Mouse (Mus musculus) heart, postnatal 0 days (tissue): Measurements from ENCODE around the gene Zfp280d. TPM values are rescaled to one million over a fixed set of nuclear protein-coding genes. Genes with fewer than 3 reads are reported as not detected.

Experiments used
- ATAC-seq: fragments of 200-750 bp; cut with Nextera tagmentation; 2 replicates; pipeline ENCODE4 v1.8.0; 2017; ENCODE audit warnings: low read depth, moderate number of reproducible peaks, moderate library complexity; ENCODE audit not compliant: insufficient read depth
- DNase-seq: peaks from one replicate; pipeline ENCODE4 v3.0.0-alpha.2; 2016; ENCODE audit warnings: low spot score
- H3K27ac ChIP-seq: fragments of 300-500 bp; sonication (generic); 2 replicates; pipeline ENCODE4 v1.5.1; 2014; ENCODE audit warnings: low read depth, mild to moderate bottlenecking
- H3K27me3 ChIP-seq: fragments of 300-500 bp; sonication (generic); 2 replicates; pipeline ENCODE4 v1.6.1; 2014; ENCODE audit warnings: low read length, mixed read lengths; ENCODE audit not compliant: control insufficient read depth, insufficient read depth
- H3K36me3 ChIP-seq: fragments of 300-500 bp; sonication (generic); replicated peaks from 2 replicates; pipeline ENCODE4 v1.6.1; 2014; ENCODE audit warnings: low read length, mixed read lengths; ENCODE audit not compliant: control insufficient read depth, insufficient read depth
- H3K4me1 ChIP-seq: fragments of 300-500 bp; sonication (generic); 2 replicates; pipeline ENCODE4 v1.6.1; 2014; ENCODE audit warnings: antibody characterized with exemption; ENCODE audit not compliant: control insufficient read depth, insufficient read depth
- H3K4me2 ChIP-seq: fragments of 300-500 bp; sonication (generic); 2 replicates; pipeline ENCODE4 v1.6.1; 2014; ENCODE audit warnings: low read depth, mild to moderate bottlenecking, low read length, moderate library complexity
- H3K4me3 ChIP-seq: fragments of 300-500 bp; sonication (generic); 2 replicates; pipeline ENCODE4 v1.5.1; 2014; ENCODE audit warnings: low read depth, low read length
- H3K9ac ChIP-seq: fragments of 300-500 bp; sonication (generic); replicated peaks from 2 replicates; pipeline ENCODE4 v1.6.1; 2014; ENCODE audit warnings: low read depth, low read length, mixed read lengths
- H3K9me3 ChIP-seq: fragments of 300-500 bp; sonication (generic); replicated peaks from 2 replicates; pipeline ENCODE4 v1.6.1; 2016; ENCODE audit warnings: low read length; ENCODE audit not compliant: control insufficient read depth
- CTCF ChIP-seq: IDR thresholded peaks from 2 replicates; pipeline ENCODE4 v1.5.1; 2016; ENCODE audit warnings: antibody characterized with exemption, control low read depth, low read depth
- EP300 ChIP-seq: IDR thresholded peaks from 2 replicates; pipeline ENCODE4 v1.6.1; 2016; ENCODE audit warnings: antibody characterized with exemption, low read depth
- WGBS: fragments of 180-500 bp; shearing (Covaris S2); extraction: QIAGEN DNeasy Blood & Tissue Kit; methylation state at CpG from one replicate; pipeline ENCODE4 v1.1.7; 2014; 5-methylcytosine and 5-hydroxymethylcytosine counted together
- polyA plus RNA-seq: library from polyadenylated mRNA; unstranded; fragments of >200 nt; fragmentation: Nextera tagmentation; extraction: Ambion mirVana; gene quantifications from 2 replicates; pipeline ENCODE4 v1.2.1, GENCODE M21; 2015
- total RNA-seq: library from RNA; depleted of rRNA; stranded (reverse); fragments of >200 nt; gene quantifications from 2 replicates; pipeline ENCODE4 v1.2.3, GENCODE M21; 2014; ENCODE audit warnings: low replicate concordance

Gene Zfp280d
- total and polyA plus RNA-seq, 2 experiments from 2014 or later, result 15.5 to 40.9 TPM

DNA sequence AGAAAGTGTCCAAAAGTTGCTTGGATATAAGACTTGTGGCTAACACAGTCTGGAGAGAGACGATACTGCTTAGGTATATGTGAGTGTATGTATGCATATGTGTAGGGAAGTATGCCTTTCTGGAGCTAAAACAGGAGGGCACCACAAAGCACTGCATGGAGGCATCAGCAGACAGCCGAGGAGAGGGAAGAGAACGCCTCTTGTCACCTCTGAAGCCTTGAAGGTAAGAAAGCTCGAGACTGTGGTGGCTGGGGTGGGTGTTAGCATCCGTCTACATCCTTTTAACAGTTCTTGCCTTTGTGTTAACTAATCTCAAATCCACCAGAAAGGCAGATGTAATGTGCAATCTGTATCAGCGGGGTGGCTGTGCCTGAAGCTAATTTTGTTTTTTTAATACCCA is 128.8 kb downstream of the Zfp280d start:
- H3K27ac ChIP-seq, result no peak overlapping the region
- H3K9ac ChIP-seq, result no peak overlapping the region
- no peaks in the 10 kb centered on the region for H3K9me3 ChIP-seq
- no peaks in the 10 kb centered on the region for H3K36me3 ChIP-seq
- H3K4me1 ChIP-seq, result no peaks in the 10 kb centered on the region
- no peaks in the 10 kb centered on the region for H3K27me3 ChIP-seq
- no peak for TF ChIP-seq CTCF
- no peak for TF ChIP-seq EP300
- ATAC-seq (no peak), DNase-seq (no peak)
- no peak overlapping the region for H3K4me2 ChIP-seq
- H3K4me3 ChIP-seq, result no peak overlapping the region
- 73% methylated on average over 6 of the region's 6 CpGs for WGBS

DNA sequence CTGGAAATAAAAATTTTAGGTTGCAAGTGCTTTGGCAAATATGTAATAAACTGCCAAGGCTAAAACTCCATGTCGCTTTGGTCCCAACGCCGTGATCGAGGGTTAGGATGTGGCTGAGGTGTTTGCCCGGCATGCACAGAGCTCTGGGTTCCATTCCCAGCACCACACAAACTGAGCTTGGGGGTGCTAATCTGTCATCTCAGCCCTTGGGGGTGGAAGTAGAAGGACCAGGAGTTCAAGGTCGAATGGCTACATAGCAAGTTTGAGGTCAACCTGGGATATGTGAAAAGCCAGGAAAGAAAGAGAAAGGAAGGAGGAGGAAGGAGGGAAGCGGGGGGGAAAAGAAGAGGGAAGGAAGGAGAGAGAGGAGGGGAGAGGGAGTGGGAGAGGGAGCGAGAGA is 129.8 kb downstream of the Zfp280d start:
- Histone ChIP-seq H3K4me3 (no peak overlapping the region), H3K27ac (no peak overlapping the region), H3K9ac (no peak overlapping the region), H3K4me1 (no peaks in the 10 kb centered on the region), H3K36me3 (no peaks in the 10 kb centered on the region), H3K9me3 (no peaks in the 10 kb centered on the region), H3K27me3 (no peaks in the 10 kb centered on the region), H3K4me2 (no peak overlapping the region)
- WGBS, result 87% methylated on average over 8 of the region's 8 CpGs
- DNase-seq (no peak), ATAC-seq (no peak)
- TF ChIP-seq EP300 (no peak), CTCF (no peak)

DNA sequence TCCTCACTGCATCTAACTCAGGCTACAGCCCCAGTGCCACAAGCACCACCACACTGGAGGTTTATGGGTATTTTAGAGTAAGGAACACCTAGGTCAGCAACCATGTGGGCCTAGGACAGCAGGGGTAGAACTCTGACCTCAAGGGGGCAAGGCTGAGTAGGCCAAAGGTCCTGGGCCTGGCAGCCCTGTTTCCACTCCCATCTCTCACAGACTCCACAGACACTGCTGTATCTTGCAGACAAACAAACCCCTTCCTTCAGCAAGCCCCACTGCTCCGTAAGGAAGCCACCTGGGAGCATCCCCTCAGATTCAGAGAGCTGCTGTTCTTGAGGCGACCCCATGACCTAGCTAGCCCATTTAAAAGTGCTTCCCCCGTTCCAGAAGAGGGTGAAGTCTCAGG is 130.3 kb downstream of the Zfp280d start:
- H3K27me3 ChIP-seq, result no peaks in the 10 kb centered on the region
- no peaks in the 10 kb centered on the region for H3K36me3 ChIP-seq
- no peak overlapping the region for H3K4me3 ChIP-seq
- ATAC-seq, result no peak
- no peak for DNase-seq
- H3K4me1 ChIP-seq, result no peaks in the 10 kb centered on the region
- no peaks in the 10 kb centered on the region for H3K9me3 ChIP-seq
- H3K27ac ChIP-seq, result no peak overlapping the region
- TF ChIP-seq CTCF (no peak), EP300 (no peak)
- H3K9ac ChIP-seq, result no peak overlapping the region
- WGBS, result 77% methylated on average over 3 of the region's 3 CpGs
- no peak overlapping the region for H3K4me2 ChIP-seq

DNA sequence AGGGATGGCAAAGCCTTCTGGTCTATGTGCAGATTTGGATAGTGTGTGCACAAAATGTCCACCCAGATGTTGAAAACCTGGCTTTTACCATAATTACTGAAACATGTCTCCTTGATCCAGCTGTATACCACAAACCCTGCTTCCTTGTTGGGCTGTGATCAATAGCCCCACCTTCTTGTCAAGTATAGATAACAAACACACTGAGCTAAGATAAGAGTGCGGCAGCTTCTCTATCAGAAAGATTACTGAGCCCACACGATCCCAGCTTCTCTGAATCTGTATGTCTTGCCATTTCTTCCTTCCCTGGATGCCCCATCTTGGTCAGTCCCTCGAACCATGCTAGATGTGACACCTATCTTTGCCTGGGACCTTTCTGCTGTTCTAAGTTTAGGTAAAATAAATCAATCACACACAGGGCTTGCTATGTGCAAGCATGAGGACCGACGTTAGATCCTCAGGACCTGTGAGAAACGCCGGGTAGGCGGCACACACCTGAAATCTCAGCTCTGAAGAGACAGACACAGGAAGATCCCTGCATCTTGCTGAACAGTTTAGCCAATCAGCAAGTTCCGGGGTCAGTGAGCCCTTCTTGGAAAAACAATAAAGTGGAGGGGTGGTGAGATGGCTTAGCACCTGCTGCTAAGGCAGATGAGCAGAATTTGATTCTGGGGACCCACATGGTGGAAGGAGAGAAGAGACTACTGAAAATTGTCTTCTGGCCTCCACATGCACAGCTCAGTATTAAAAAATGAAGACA is 131.4 kb downstream of the Zfp280d start:
- H3K27ac ChIP-seq, result no peak overlapping the region
- TF ChIP-seq CTCF, result no peak
- TF ChIP-seq EP300, result no peak
- ATAC-seq (no peak), DNase-seq (no peak)
- no peak overlapping the region for H3K4me3 ChIP-seq
- H3K27me3 ChIP-seq, result no peaks in the 10 kb centered on the region
- H3K4me1 ChIP-seq, result no peaks in the 10 kb centered on the region
- no peak overlapping the region for H3K4me2 ChIP-seq
- 69% methylated on average over 9 of the region's 9 CpGs for WGBS
- no peaks in the 10 kb centered on the region for H3K9me3 ChIP-seq
- H3K36me3 ChIP-seq, result no peaks in the 10 kb centered on the region
- no peak overlapping the region for H3K9ac ChIP-seq

DNA sequence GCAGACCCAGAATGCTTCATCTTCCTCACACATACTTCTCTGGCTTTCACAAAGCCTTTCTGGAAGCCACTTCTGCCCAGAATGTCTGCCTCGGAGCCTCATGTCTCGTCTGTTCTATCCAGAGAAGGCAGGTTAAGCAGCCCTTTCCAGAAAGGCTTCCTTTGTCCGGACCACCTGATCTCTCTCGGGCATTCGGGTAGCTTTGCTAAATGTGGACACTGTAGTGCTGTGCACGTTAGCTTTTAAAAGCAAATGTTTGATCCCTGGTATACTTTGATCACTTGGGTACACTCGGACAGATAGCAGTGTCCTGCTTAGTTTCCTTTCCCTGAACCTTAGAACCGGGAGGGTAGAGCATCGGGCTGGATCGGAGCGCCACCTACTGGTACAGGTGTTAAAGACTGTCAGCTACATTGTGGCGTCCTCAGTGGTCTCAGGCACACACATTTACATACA is 133.5 kb downstream of the Zfp280d start:
- WGBS, result 4% methylated on average over 12 of the region's 12 CpGs
- ATAC-seq (peak; percentile 89), DNase-seq (peak; percentile 79)
- H3K4me2 ChIP-seq, result peak overlapping the region; percentile 66
- H3K4me1 ChIP-seq, result no peaks in the 10 kb centered on the region
- no peaks in the 10 kb centered on the region for H3K9me3 ChIP-seq
- H3K27me3 ChIP-seq, result no peaks in the 10 kb centered on the region
- peak overlapping the region; percentile 49 for H3K4me3 ChIP-seq
- peak overlapping the region; percentile 50; the same call in 1 of the 2 replicates for H3K9ac ChIP-seq
- H3K36me3 ChIP-seq, result no peaks in the 10 kb centered on the region
- TF ChIP-seq CTCF (peak; percentile 93), EP300 (no peak)
- H3K27ac ChIP-seq, result no peak overlapping the region
